Mouse (Mus musculus) liver, embryonic 14.5 days (tissue): ENCODE measurements around the gene Trim80.

Experiments used
- CTCF ChIP-seq: IDR thresholded peaks from 2 replicates; pipeline ENCODE4 v1.5.1; 2016; ENCODE audit warnings: antibody characterized with exemption, low read depth, control low read depth
- EP300 ChIP-seq: IDR thresholded peaks from 2 replicates; pipeline ENCODE4 v1.6.1; 2016; ENCODE audit warnings: antibody characterized with exemption, low read depth

DNA sequence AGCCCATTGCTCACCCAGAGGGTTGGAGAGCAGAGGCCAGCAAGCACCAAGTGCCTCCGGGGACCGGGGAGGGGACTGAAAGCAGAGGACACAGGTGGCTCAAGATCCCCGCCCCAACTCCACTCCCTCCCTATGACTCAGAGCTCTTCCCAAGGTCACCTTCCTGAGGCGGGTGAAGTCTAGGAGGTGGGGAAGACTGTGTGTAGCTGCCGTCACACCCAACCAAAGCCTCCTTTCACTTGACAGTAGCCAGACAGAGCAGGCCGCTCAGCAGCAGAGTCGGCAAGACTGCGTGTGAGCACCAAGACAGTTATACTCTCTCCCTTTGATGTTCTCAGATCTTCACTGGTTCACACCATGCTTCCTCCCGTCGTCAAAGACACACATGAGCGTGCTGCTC is 23.1 kb downstream of the Trim80 start:
- TF ChIP-seq CTCF (no peak), EP300 (no peak)
